In the genomic region with DNA sequence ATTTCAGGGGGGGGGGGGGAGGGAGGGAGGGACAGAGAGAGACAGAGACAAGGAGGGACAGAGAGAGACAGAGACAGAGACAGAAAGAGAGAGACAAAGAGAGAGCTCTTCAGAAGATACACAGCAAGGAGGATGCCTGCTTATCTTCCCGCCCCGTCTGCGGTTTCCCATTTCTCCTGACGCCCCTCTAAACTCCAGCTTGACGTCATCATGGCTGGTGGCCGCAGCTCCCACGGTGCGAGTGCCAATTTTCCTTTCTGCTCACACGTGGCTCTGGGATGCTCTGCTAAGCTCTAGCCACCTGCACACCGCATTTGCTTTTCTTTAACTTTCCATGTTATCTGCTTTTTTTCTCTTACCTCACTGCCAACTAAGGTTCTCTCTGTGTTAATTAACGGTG, we compare ENCODE assay signal across 8 mouse cellular contexts.
A peak's percentile ranks its signal among the peaks of the same experiment; 100 is the strongest.
DNase-seq lines count a peak whose midpoint lies in the region; ATAC-seq and TF ChIP-seq lines count a peak whose summit lies in the region.
"Had no signal": no experiment of that assay in that cellular context is flagged by ENCODE, and none has a peak within 500 bp of the region (broad histone marks: within the 10 kb centered on the region; RNA-seq: fewer than 3 reads in every experiment).

No protein-coding gene starts in this region.

- H3K27me3 ChIP-seq in lung, embryonic 14.5 days (ENCODE audit: insufficient read depth, low read length) = no peaks in the 10 kb centered on the region
- no peaks in the 10 kb centered on the region for H3K27me3 ChIP-seq in embryonic facial prominence, embryonic 14.5 days (replicated peaks; ENCODE audit: control insufficient read depth, insufficient read depth, low read length)
- no peaks in the 10 kb centered on the region for H3K27me3 ChIP-seq in heart, embryonic 15.5 days
- H3K27me3 ChIP-seq: embryonic facial prominence, embryonic 13.5 days had no signal

- no peak overlapping the region for H3K9ac ChIP-seq in lung, embryonic 14.5 days
- no peak overlapping the region for H3K9ac ChIP-seq in embryonic facial prominence, embryonic 14.5 days (ENCODE audit: low read depth, low read length)
- H3K9ac ChIP-seq in heart, embryonic 15.5 days = no peak overlapping the region
- H3K9ac ChIP-seq: embryonic facial prominence, embryonic 13.5 days had no signal

- no peak overlapping the region for H3K4me2 ChIP-seq in lung, embryonic 14.5 days
- H3K4me2 ChIP-seq in embryonic facial prominence, embryonic 14.5 days (ENCODE audit: low read depth, low read length) = no peak overlapping the region
- no peak overlapping the region for H3K4me2 ChIP-seq in heart, embryonic 15.5 days
- H3K4me2 ChIP-seq: embryonic facial prominence, embryonic 13.5 days had no signal

- no peak for TF ChIP-seq CTCF in lung, embryonic 14.5 days (IDR thresholded peaks at IDR 0.05; ENCODE audit: low read depth)

- peak overlapping the region; percentile 19; the same call in 1 of the 2 replicates for H3K27ac ChIP-seq in lung, embryonic 14.5 days (ENCODE audit: low read depth)
- 0 out of 2 replicates have a peak overlapping the region, but pooled peaks have one; percentile 29 for H3K27ac ChIP-seq in embryonic facial prominence, embryonic 14.5 days (replicated peaks; ENCODE audit: low read depth, low read length)
- H3K27ac ChIP-seq in heart, embryonic 15.5 days = peak overlapping the region; percentile 79
- H3K27ac ChIP-seq: embryonic facial prominence, embryonic 13.5 days had no signal

- H3K4me3 ChIP-seq in lung, embryonic 14.5 days (ENCODE audit: low read depth, low read length) = no peak overlapping the region
- H3K4me3 ChIP-seq in embryonic facial prominence, embryonic 14.5 days (ENCODE audit: low read depth, low read length) = no peak overlapping the region
- H3K4me3 ChIP-seq in heart, embryonic 15.5 days = no peak overlapping the region
- H3K4me3 ChIP-seq: embryonic facial prominence, embryonic 13.5 days had no signal

- H3K9me3 ChIP-seq in lung, embryonic 14.5 days (ENCODE audit: low read depth, low read length) = no peaks in the 10 kb centered on the region
- peaks cover 9% of the 10 kb centered on the region for H3K9me3 ChIP-seq in embryonic facial prominence, embryonic 14.5 days (ENCODE audit: control insufficient read depth, low read length)
- no peaks in the 10 kb centered on the region for H3K9me3 ChIP-seq in heart, embryonic 15.5 days (replicated peaks)

- H3K36me3 ChIP-seq in lung, embryonic 14.5 days (ENCODE audit: insufficient read depth) = no peaks in the 10 kb centered on the region
- no peaks in the 10 kb centered on the region for H3K36me3 ChIP-seq in embryonic facial prominence, embryonic 14.5 days (ENCODE audit: control insufficient read depth, insufficient read depth, low read length)
- no peaks in the 10 kb centered on the region for H3K36me3 ChIP-seq in heart, embryonic 15.5 days
- H3K36me3 ChIP-seq: embryonic facial prominence, embryonic 13.5 days had no signal

- H3K4me1 ChIP-seq in lung, embryonic 14.5 days (ENCODE audit: insufficient read depth) = peaks cover 17% of the 10 kb centered on the region
- H3K4me1 ChIP-seq in embryonic facial prominence, embryonic 14.5 days (ENCODE audit: control insufficient read depth, insufficient read depth, low read length) = peaks cover 32% of the 10 kb centered on the region
- H3K4me1 ChIP-seq in heart, embryonic 15.5 days (replicated peaks) = peaks cover 55% of the 10 kb centered on the region

- 20% methylated on average over 11 of the region's 11 CpGs for whole genome bisulfite sequencing in lung, embryonic 14.5 days
- WGBS in embryonic facial prominence, embryonic 14.5 days = 43% methylated on average over 11 of the region's 11 CpGs
- WGBS in heart, embryonic 15.5 days = 18% methylated on average over 11 of the region's 11 CpGs

- DNase-seq in lung, embryonic 14.5 days = peak; percentile 74
- DNase-seq in lung, postnatal 25 days (ENCODE audit: low spot score) = no peak
- DNase-seq in embryonic facial prominence, embryonic 14.5 days (ENCODE audit: low spot score) = peak; percentile 75
- DNase-seq in lung, postnatal 10 days = peak; percentile 65
- no peak for DNase-seq in gastrocnemius, postnatal 14 days
- DNase-seq in gastrocnemius, adult 8-10 months (ENCODE audit: low spot score in 2 of 2) = no peak

- ATAC-seq in lung, embryonic 14.5 days (ENCODE audit: insufficient read depth) = no peak
- no peak for ATAC-seq in embryonic facial prominence, embryonic 14.5 days (ENCODE audit: low read depth)
- ATAC-seq in heart, embryonic 15.5 days (replicated peaks; ENCODE audit: insufficient number of reproducible peaks, insufficient read depth, low FRiP score, low read depth) = peak; percentile 37; the same call in 1 of the 2 replicates

- intact Hi-C loops in gastrocnemius, postnatal 14 days (cut with DNase I; ENCODE audit: low total_unique reads) = no loop called here

Comparison
In these comparisons a context has a peak if more than half of its experiments do, and no peak if none do; other contexts are left out.
1. DNase-seq: peak in lung, embryonic 14.5 days (single experiment), embryonic facial prominence, embryonic 14.5 days (single experiment) and lung, postnatal 10 days (single experiment); none in lung, postnatal 25 days (single experiment), gastrocnemius, postnatal 14 days (single experiment) and gastrocnemius, adult 8-10 months (0 of 2).
2. H3K27ac ChIP-seq: peak in every context shown above with its lines; median percentile 79 in heart, embryonic 15.5 days; 29 in embryonic facial prominence, embryonic 14.5 days; 19 in lung, embryonic 14.5 days.